Mouse (Mus musculus) c-Kit-positive CD71-positive TER-119-negative erythroid progenitor cells, embryonic 14.5 days (primary cell): ENCODE measurements around the gene Fuk.
"Not testable (repeated sequence)": the region's sequence is repeated elsewhere in the genome, so short reads cannot be mapped to it uniquely, and the experiment has no call there.

Source experiments
- DNase-seq: peaks from one replicate; pipeline ENCODE4 v3.0.0-alpha.2; 2013; ENCODE audit warnings: low read depth

Gene Fuk

DNA sequence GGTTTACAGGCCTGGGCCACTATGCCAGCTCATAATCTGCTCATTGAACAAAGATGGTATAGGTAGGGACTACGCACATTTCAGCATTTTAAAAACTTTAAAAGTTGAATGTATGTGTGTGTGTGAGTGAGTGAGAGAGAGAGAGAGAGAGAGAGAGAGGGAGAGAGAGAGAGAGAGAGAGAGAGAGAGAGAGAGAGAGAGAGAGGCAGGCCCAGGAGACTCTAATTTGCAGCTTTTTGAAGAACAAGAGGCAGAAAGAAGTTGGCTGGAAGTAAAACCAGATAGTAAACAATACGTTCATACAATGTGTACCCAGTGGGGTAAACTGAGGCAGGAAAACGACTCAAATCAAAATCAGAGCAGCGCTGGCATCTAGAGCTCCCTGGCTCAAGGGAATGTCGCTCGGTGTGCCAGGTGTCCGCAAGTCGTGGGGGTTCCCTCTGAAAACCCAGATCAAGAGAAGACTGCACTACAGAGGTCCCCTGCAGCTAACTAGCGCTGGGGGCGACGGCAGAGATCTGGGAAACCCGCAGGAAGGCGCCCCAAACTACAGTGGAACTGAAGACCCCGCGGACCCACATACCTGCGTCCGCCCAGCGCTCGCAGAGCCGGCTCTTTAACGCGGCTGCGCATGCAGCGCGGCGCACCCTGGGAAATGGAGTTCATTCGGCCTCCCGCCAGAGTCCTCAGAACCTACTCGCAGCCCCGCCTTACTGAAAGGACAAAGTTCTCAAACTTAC lies at the start of gene Fuk:
TSS of gene Fuk (minus strand) at position 650 of the 740 bp plus-strand sequence.
- peak; percentile 71 for DNase-seq

DNA sequence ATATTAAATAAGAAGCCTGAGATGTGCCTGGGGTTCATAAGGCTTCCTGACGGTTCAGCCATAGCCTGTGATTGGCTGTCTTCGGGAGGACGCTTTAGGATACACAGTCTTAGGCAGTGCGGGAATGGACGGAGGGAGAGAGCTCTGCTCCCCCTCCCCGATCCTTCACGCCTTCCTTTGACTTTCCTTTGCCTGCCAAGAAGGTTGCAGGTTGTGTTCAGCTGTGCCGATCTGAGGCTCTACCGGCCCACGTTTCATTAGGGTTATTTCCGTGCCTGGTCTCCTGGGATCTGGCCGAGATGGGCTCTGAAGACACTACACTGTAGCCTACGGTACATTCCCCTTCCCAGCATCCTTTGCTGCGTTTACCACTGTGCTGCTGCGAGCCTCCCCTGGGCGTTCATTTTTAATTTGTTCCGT lies 47.8 kb upstream of the Fuk start:
- DNase-seq: no peak

DNA sequence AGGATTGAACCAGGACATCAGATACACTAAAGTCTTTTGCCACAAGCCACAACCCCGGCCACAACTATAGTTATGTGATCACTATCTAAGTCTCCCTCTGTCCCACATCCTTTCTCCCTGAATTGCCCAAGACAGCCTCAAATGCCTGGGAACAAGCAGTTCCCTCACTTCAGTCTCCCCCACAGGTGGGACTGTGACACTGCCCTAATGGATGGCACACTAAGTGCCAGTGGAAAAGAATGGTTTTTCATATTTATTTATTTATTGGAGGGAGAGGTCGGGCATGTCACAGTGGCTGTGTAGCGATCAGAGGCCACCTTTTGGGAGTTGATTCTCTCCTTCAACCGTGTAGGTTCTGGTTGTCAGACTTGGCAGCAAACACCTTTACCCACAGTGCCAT lies 43.4 kb upstream of the Fuk start:
- DNase-seq: no peak

GRCm38 (mm10) chr8:110944276-110944876 lies 42.1 kb upstream of the Fuk start:
- no peak for DNase-seq

DNA sequence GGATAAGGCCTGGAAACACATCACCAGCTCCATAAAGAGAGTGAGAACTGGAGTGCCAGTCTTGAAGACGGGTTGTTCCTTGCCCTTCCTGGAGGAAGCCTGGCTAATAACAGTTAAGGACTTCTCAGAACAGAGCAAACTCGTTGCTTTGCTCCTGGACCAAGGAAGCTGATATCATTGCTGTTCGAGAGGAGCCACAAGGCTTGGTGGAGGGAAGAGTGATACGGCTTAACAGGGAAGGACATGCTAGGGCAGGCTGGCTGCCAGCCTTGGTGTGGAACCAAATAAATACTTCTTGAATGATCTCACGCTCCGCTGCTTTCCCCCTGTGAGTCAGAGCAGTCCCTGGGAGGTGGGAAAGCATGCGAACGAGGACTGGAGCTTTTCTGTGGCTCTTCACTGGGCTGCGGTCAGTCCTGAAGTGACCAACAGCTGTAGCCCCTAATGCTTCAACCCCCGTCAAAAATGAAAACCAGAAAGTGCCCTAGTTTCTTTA lies 39.2 kb upstream of the Fuk start:
- DNase-seq: no peak

DNA sequence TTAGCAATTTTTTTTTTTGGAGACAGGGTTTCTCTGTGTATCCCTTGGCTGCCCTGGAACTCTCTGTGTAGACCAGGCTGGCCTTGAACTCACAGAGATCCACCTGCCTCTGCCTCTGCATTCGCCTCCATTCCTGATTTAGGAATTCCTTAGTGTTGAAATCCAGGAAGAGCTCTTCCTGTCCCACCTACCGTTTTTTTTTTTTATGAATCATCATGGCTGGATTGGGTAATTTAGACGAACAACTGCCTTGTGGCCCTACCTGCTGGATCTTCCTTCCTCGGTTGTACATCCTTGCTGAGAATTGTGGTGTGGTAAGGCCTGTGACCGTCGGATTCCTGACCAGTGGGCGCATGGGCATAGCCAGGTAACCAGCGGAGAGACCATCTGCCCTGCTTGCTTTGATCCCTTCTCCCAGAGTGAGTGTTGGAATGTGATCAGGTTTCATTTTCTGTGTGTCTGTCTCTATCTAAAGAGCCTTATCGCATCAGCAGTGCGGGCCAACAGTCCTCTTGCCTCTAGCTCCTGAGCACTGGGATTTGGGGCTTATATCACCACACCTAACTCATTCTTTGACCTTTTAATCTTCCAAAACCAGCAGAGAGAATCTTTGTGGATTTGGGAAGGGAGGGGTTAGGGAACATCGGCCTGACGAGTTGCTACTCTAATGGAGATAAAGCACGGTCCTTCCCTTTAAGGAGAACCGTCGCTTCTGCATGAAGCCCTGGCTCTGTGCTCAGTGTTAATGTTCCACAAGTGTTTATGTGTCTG lies 38.6 kb upstream of the Fuk start:
- no peak for DNase-seq

DNA sequence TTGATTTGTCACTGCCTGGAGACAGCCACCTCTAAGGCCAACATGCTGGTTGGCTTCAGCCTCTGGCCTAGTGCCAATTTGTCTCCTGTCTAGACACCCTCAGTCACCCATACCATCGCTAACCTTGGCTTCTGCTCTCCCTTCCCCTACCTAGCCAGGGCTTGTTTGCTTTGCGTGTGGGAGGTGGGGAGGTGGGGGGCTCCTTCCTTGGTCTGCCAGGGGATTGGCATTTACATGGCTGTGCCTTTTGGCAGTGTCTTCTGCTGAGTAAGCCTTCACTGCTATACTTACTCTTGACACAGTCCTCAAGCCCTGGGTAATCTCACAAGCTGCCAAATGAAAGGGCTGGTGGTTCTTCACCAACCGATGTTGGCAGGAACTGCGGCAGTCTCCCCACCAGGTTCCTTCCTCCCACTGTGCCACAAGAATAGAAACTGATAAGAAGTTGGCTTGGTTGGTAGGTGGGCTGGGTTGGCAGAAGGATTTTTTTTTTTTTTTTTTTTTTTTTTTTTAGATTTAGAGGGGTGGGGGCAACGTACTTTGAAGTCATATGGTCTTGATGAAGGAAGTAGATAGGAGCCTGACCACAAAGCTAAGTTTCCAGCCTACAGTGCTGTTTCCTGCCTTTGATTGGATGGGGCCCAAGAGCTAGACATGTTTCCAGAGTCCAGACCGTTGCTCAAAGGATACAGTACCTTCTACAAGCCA lies 36.7 kb upstream of the Fuk start:
- DNase-seq: no peak

GRCm38 (mm10) chr8:110936217-110936616 lies 33.9 kb upstream of the Fuk start:
- DNase-seq: no peak

DNA sequence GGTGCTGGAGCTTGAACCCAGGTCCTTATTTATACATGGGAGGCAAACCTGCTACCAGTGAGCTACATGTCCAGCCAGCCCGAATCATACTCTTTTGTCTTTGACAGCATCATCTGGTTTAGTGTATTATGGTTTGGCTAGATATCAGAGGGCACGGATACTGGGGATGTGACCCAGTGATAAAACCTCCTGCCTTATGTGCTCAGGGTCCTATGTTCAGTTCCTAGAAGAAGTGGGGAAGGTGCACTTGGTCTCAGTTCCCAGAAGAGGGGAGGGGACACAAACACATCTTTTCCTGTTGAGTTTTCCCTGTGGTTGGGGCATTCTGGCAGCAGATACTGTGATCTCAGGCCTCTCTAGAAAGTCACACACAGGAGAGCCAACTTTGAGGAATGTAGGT lies 31.0 kb upstream of the Fuk start:
- peak; percentile 81 for DNase-seq

GRCm38 (mm10) chr8:110932444-110932843 lies 30.2 kb upstream of the Fuk start:
- DNase-seq: no peak

DNA sequence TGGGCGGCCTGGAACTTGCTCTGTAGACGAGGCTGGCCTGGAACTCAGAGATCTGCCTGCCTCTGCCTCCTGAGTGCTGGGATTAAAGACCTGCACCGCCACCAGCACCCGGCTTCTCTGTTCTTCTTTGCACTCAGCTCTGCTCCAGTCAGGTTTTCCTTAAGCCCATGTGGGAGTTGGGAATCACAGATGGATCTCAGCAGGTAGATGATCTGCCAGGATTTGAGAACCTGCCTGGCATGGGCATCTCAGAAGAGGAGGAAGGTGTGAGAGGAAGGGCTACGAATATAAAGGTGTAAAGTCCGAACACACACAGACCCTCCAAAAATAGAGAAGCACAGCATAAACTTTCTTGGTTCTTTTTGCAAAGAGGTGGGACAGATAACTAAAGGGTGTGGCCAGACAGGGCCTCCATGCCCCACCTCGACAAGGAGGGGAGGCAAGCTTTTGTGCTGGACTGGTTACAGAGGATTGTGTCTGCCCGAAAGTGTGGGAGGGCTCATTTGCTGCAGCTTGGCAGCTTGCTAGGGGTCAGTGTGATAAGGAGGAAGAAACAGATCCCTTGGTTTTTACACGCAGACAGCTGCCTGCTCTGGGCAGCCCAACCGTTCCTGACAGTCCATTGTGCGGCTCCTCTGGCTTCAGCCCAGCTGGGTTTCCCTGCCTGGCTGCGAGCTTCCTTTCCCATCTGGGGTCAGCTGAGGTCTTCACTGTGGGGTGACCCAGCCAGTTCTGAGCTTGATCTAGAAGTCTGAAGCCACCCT lies 29.1 kb upstream of the Fuk start:
- DNase-seq: peak; percentile 76

DNA sequence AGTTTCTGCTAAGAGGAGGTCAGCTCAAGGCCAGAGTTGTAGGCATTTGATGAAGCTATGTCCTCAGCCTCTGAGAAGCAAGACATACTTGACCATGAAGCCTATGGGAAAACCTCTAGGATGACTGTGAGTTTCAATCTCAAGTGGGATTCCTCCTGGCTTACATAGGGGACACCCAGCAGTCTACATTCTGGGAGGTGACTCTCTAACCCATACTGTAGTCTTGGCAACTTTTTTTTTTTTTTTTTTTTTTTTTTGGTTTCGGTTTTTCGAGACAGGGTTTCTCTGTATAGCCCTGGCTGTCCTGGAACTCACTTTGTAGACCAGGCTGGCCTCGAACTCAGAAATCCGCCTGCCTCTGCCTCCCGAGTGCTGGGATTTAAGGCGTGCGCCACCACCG lies 27.4 kb upstream of the Fuk start:
- not testable (repeated sequence) for DNase-seq

- peak; percentile 87 for DNase-seq
Measured at GRCm38 (mm10) chr8:110929066-110929465, 26.8 kb upstream of the Fuk start.

DNA sequence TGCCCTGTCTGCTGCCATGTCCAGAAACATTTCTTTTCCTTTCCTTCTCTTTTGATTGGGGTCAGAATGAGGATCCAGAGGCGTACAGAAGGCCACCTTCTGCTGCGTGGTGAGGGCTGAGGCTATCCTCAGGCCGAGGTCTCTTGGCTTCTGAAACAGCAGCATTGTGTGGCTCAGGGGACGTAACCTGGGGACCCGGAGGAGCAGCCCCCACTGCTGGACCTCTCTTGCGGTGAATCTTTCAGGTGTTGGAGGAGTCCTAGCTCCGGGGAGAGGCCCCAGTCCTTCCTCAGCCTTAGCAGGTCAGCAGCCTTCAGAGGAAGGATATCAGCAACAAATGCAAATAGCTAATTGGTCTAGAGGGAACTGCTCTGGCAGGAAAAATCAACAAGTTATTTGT lies 26.1 kb upstream of the Fuk start:
- DNase-seq: no peak

- no peak for DNase-seq
Measured at GRCm38 (mm10) chr8:110926690-110927089, 24.4 kb upstream of the Fuk start.

DNA sequence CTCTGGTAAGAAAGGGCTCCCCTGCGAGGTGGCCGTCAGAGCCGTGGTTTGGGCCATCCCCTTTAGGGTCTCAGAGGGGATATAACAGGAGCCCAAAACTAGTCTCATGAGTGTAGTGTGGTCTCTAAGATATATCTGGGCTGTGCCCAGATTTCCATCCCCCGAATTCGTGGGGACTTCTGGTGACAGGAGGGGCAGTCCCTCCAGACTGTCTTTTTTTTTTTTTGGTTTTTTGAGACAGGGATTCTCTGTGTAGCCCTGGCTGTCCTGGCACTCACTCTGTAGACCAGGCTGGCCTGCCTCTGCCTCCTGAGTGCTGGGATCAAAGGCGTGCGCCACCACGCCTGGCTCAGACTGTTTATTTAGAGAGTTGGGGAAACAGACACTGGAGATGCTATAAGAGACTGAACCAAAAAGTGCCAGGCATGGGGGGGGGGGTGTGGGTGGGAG lies 23.4 kb upstream of the Fuk start:
- no peak for DNase-seq

GRCm38 (mm10) chr8:110921492-110922230 lies 19.4 kb upstream of the Fuk start:
- DNase-seq: peak; percentile 88

DNA sequence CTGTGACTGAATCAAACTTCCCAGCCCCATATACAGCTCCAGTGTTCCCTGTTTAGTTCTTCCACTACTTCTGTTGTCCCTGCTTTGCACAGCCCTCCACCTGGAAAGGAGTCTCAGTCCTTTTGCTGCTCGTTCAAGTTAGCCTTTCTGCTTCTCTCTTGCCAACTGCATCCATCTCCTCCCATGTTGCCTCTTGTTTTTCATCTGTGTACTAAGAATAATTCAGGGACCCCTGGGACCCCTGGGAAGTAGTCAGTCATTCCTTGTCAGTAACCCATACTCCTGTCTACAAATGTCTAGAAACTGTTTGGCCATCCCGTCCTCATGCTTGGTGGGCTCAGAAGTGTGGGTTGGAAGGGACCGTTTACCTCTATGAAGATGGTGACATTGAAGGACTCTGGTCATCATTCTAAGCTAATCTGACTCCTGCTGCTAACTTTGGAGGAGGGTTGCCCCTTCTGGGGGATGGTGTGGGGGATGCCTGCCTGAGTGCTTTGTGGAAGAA lies 18.5 kb upstream of the Fuk start:
- DNase-seq: no peak

- no peak for DNase-seq
Measured at GRCm38 (mm10) chr8:110920032-110920772, 17.9 kb upstream of the Fuk start.
